Mouse (Mus musculus): ENCODE results near the gene Pnpla5. TPM values are rescaled to one million over a fixed set of nuclear protein-coding genes. Genes with fewer than 3 reads are reported as not detected.
"Not testable (repeated sequence)": the region's sequence is repeated elsewhere in the genome, so short reads cannot be mapped to it uniquely, and the experiment has no call there.

The Pnpla5 gene
- polyA plus RNA-seq, 1 experiment from 2014 or later = not detected

DNA sequence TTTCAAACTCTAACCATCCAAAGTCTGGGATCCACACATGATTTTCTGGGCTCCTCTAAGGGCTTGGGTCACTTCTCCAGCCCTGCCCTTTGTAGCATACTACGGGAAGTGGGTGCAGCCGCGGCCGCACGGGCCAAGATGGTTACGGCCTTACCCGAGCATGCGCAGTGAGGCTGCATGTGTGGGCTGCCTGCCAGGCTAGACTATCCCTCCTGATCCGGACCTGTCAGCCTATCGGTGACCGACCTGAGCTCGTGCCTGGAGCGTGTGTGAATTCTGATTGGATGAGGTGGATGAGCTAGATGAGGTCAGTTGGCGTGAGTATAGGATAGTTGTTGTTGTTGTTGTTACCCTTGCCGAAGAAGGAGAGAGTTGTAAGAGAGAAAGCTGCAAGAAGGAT, 25.4 kb downstream of the Pnpla5 start:
- not testable (repeated sequence) for H3K4me3 ChIP-seq (ENCODE audit: inconsistent target); H3K27ac ChIP-seq; H3K79me2 ChIP-seq (ENCODE audit: inconsistent target); H3K36me3 ChIP-seq (ENCODE audit: inconsistent target)
- 79% methylated on average over 15 of the region's 15 CpGs for WGBS (ENCODE audit: missing documents)

DNA sequence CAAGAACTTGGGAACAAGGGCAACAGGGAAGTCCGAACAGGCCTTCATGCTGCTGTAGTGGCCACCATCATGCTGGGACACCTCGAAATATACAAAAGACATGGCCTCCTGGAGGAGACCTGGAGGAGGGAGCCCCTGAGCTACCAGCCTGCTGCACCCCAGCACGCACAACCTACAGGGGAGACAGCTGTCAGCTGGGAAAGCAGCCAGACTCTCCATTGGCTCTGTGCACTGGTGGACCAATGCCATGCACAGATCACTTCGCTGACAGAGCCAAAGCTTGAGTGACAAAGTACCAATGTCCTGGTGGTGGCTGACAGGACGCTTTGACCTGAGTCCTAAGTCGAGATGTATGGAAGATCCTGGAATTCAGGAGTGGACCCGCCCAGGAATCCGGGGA, 26.9 kb downstream of the Pnpla5 start:
- Histone ChIP-seq H3K79me2 (ENCODE audit: inconsistent target) (no peaks in the 10 kb centered on the region), H3K27ac (no peak overlapping the region), H3K4me3 (ENCODE audit: inconsistent target) (no peak overlapping the region), H3K36me3 (ENCODE audit: inconsistent target) (no peaks in the 10 kb centered on the region)
- 97% methylated on average over 8 of the region's 8 CpGs for WGBS (ENCODE audit: missing documents)

DNA sequence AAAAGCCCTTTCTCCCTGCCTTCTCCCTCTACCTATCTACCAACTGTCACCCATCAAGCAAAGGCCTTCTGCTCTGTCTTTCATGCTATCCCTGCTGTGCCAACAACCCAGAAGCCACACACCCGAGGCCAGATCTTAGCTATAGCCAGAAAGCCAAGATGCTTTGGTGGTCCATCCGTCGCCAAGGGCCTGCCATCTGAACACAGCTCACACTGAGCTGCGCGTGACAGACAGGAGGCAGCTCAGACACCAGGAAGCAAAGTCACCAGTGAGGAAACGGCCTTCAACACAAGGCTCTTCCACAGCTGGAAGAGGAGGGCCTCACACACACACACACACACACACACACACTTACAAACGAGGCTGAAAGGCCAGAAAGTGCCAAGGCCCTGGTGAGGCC, 28.1 kb downstream of the Pnpla5 start:
- Histone ChIP-seq H3K4me3 (ENCODE audit: inconsistent target) (no peak overlapping the region), H3K79me2 (ENCODE audit: inconsistent target) (no peaks in the 10 kb centered on the region), H3K36me3 (ENCODE audit: inconsistent target) (no peaks in the 10 kb centered on the region), H3K27ac (no peak overlapping the region)
- WGBS (ENCODE audit: missing documents) = 53% methylated on average over 7 of the region's 7 CpGs

DNA sequence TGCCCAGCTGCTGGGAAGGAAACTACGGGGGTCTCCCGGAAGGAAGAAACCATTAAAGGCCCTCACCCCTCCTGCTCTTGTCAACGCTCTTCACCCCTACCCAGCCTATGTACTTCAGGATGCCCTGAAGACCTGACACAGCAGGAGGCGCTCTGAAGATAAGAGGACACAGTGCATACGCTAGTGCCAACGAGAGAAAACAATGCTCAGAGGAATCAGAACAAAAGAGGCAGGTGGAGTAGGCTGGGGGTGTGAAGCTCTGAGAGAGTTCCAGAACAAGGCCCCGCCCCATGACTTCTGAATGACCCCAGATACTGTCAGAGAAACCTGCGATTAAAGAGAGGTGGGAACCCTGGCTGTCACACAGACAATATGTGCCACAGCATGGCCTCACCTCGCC, 36.2 kb downstream of the Pnpla5 start:
- 54% methylated on average over 9 of the region's 9 CpGs for WGBS (ENCODE audit: missing documents)
- Histone ChIP-seq H3K27ac (no peak overlapping the region), H3K79me2 (ENCODE audit: inconsistent target) (no peaks in the 10 kb centered on the region), H3K36me3 (ENCODE audit: inconsistent target) (no peaks in the 10 kb centered on the region), H3K4me3 (ENCODE audit: inconsistent target) (no peak overlapping the region)

DNA sequence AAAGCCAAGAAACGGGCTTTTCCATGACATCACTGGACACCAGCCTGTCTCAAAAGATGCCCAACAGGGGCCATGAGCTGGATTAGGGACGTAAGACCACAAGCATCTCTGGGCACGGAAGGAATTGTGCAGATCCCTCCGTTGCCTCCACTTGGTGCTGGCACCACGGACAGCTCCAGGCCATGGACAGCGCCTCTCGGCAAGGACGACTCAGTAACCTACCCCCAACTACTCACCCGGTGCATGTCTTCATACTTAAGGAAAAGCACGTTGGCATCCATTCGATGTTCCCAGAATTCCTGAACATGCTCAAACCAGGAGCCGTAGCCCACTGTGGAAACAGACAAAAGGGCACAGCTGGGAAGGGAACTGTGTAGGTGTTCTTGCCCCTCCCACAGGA, 36.6 kb downstream of the Pnpla5 start:
- H3K79me2 ChIP-seq (ENCODE audit: inconsistent target) = no peaks in the 10 kb centered on the region
- no peaks in the 10 kb centered on the region for H3K36me3 ChIP-seq (ENCODE audit: inconsistent target)
- no peak overlapping the region for H3K4me3 ChIP-seq (ENCODE audit: inconsistent target)
- WGBS (ENCODE audit: missing documents) = 34% methylated on average over 12 of the region's 12 CpGs
- no peak overlapping the region for H3K27ac ChIP-seq

DNA sequence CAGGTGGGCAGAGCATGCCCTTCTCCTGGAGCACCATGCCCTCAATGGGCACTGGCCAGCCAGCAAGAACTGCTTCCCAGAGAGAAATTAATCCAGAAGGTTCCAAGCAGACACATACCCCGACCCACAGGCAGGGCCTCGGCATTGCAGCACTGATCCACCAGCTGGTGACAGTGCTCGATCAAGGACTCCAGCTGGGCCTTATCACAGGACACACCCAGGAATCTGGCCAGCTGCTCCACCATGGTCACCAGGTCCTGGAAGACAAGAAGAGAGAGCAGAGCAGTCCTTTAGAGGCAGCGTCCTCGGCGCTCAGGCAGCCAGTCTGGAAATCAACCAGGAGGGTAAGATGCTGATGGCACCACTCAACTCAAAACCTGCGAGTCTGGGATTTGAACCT, 42.9 kb downstream of the Pnpla5 start:
- Histone ChIP-seq H3K79me2 (ENCODE audit: inconsistent target) (no peaks in the 10 kb centered on the region), H3K27ac (no peak overlapping the region), H3K36me3 (ENCODE audit: inconsistent target) (no peaks in the 10 kb centered on the region), H3K4me3 (ENCODE audit: inconsistent target) (no peak overlapping the region)
- 82% methylated on average over 7 of the region's 7 CpGs for WGBS (ENCODE audit: missing documents)

DNA sequence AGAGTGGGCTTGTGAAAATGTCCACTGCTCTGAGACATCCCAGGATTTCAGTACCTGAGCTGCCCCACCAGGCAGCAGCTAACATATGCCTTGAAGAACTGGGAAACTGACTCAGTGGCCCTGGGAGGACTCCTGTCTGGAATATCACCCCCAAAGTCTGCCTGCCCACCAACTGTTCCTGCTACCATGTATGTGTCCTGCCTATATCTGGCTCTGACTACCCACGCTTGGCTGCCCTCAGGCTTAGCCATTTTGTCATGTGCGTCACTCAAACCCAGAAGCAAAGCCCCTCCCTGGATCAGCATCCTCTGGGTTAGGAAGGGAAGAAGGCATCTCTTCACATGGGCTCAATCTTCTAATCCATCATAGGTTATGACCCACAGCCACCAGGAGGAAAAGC, 43.5 kb downstream of the Pnpla5 start:
- no peak overlapping the region for H3K4me3 ChIP-seq (ENCODE audit: inconsistent target)
- H3K79me2 ChIP-seq (ENCODE audit: inconsistent target) = no peaks in the 10 kb centered on the region
- no peaks in the 10 kb centered on the region for H3K36me3 ChIP-seq (ENCODE audit: inconsistent target)
- H3K27ac ChIP-seq = no peak overlapping the region
- WGBS (ENCODE audit: missing documents) = 87% methylated on average over 2 of the region's 2 CpGs

DNA sequence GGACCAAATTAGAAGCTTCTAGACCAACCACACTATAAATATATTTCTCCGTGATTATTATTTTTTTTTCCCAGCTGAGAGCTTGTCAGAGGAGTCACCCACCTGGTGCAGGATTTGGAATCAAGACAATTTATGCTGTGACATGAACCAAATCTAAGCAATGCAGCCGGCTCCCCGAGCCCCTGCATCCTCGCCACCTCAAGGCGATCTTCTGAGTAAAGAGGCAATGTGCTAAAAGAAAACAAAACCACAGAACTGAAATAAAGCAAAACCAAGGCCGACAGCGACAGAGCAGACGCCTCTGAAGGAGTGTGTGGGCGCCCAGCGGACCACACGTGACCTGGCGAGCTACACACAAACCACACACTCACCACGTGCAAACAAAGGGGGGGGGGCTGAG, 44.3 kb downstream of the Pnpla5 start:
- 49% methylated on average over 13 of the region's 13 CpGs for WGBS (ENCODE audit: missing documents)

DNA sequence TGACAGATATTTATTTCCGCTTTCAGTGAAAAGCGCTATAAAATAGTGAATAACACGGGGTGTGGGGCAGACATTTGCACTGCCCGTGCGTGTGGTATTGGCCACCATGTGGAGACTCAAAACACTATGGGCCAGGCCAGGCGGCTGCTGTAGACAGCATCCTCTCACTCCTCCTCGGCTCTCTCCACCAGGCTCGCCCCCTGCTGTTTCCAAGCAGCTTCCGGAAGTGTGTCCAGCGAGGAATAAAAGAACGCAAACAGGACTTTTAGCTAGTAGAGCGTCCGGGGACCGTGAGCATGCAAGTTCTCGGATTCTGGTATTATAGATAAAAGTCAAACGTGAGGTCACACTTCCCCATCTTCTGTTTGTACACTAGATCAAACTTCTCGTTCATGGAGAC, 45.8 kb downstream of the Pnpla5 start:
- Histone ChIP-seq H3K79me2 (ENCODE audit: inconsistent target) (no peaks in the 10 kb centered on the region), H3K27ac (no peak overlapping the region)

More for the DNA sequence above, 44.3 kb downstream of the Pnpla5 start:
- Histone ChIP-seq H3K4me3 (ENCODE audit: inconsistent target) (no peak overlapping the region), H3K27ac (no peak overlapping the region), H3K79me2 (ENCODE audit: inconsistent target) (no peaks in the 10 kb centered on the region), H3K36me3 (ENCODE audit: inconsistent target) (no peaks in the 10 kb centered on the region)

DNA sequence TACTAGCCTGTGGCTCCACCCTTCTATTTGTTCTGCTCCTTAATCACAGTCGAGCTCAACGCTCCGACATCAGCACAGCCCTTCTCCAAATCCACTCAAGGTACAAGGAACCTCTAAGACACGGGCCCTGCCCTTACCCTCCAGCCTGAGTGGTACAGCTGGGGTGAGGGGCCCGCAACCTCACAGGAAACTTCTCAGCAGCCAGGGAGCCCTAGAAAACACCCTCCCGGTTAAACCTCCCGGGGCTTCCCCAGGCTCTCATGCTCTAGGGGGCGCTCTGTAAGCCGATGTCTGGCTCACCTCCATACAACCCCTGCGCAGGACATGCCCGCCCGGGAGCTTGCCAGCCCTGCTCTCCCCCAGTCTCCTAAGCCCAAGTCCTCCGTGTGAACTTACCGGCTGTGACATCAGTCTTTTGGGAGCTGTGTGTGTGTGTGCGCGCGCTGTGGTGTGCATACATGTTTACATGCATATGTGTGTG, 48.2 kb downstream of the Pnpla5 start:
- no peak overlapping the region for H3K27ac ChIP-seq
- no peaks in the 10 kb centered on the region for H3K36me3 ChIP-seq (ENCODE audit: inconsistent target)
- no peak overlapping the region for H3K4me3 ChIP-seq (ENCODE audit: inconsistent target)
- no peaks in the 10 kb centered on the region for H3K79me2 ChIP-seq (ENCODE audit: inconsistent target)
- 28% methylated on average over 17 of the region's 17 CpGs for WGBS (ENCODE audit: missing documents)

More for the DNA sequence above, 45.8 kb downstream of the Pnpla5 start:
- WGBS (ENCODE audit: missing documents) = 73% methylated on average over 17 of the region's 17 CpGs
- Histone ChIP-seq H3K36me3 (ENCODE audit: inconsistent target) (no peaks in the 10 kb centered on the region), H3K4me3 (ENCODE audit: inconsistent target) (no peak overlapping the region)

DNA sequence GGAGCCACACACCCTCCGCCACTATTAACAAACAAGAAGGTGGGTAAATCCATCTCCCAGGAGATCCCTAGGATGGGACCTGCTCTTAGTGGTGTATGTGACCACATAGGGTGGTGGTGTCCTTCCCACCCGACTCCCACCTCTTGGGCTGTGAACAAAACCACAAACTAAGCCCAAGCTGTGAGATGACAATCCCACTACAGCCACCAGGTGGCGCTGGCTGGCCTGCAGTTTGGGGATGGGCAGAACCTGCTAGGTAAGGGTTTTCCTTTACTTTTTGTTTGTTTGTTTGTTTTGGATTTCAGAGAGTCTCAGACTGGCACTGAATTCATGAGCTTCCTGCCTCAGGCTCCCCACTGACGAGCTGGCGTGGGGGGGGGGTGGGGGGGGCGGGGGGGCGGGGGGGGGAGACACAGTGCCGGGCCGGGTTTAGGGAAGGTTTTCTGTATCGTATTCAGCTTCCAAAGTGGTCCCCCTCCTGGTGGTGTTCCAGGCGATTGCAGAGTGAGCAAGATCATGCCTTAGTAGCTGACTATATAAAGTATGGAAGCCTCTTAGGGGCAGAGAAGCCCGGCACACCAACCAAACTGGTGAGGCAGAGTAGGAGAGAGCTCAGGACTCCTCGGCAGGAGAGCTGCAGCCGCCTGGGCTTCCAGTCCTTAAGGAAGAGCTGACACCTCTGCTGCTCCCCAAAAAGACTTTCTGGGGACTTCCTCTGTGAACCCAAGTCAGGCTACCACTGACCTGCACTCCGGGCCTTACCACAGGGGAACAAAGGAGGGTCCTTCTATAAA, 48.9 kb downstream of the Pnpla5 start:
- WGBS (ENCODE audit: missing documents) = 13% methylated on average over 7 of the region's 15 CpGs
- no peaks in the 10 kb centered on the region for H3K36me3 ChIP-seq (ENCODE audit: inconsistent target)
- no peak overlapping the region for H3K27ac ChIP-seq
- no peak overlapping the region for H3K4me3 ChIP-seq (ENCODE audit: inconsistent target)
- H3K79me2 ChIP-seq (ENCODE audit: inconsistent target) = no peaks in the 10 kb centered on the region

DNA sequence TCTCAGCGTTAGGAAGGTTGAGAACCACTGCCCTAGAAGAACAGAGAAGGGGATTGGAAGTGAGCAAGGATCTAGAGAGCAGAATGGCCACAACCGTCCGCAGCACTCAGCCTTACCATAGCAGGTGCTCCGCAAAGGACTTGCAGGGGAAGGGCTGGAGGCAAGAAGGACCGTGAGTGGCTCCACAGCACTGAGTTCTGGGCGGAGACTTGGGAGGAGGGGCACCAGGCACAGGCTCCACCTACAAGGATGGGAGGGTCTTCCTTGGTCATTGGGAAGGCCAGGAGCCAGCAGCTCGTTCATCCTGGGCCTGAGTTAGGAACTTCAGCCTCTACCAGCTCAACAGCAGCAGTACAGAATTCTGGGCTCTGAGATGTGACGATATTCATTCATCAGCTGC, 49.9 kb downstream of the Pnpla5 start:
- Histone ChIP-seq H3K36me3 (ENCODE audit: inconsistent target) (no peaks in the 10 kb centered on the region), H3K79me2 (ENCODE audit: inconsistent target) (no peaks in the 10 kb centered on the region), H3K4me3 (ENCODE audit: inconsistent target) (no peak overlapping the region), H3K27ac (no peak overlapping the region)
- 39% methylated on average over 8 of the region's 8 CpGs for WGBS (ENCODE audit: missing documents)

DNA sequence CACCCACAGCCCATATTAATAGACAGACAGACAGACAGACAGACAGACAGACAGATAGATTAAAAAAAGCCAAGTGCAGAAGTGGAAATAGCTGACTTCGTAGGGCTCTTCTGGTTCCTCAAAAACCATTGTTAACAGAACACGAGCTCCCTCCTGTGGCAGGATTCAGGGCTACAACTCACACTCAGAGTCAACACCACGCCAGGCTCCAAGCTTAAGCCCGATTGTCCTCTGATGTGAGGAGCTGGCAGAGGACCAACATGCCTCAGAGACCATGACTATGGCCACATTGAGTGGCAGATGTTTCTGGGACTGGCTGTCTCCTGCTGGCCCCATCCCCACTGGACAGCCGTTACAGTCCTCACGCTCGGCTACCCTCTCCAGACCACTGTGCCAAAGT, 50.7 kb downstream of the Pnpla5 start:
- WGBS (ENCODE audit: missing documents) = 31% methylated on average over 7 of the region's 7 CpGs
- Histone ChIP-seq H3K36me3 (ENCODE audit: inconsistent target) (no peaks in the 10 kb centered on the region), H3K27ac (no peak overlapping the region), H3K79me2 (ENCODE audit: inconsistent target) (no peaks in the 10 kb centered on the region), H3K4me3 (ENCODE audit: inconsistent target) (no peak overlapping the region)

DNA sequence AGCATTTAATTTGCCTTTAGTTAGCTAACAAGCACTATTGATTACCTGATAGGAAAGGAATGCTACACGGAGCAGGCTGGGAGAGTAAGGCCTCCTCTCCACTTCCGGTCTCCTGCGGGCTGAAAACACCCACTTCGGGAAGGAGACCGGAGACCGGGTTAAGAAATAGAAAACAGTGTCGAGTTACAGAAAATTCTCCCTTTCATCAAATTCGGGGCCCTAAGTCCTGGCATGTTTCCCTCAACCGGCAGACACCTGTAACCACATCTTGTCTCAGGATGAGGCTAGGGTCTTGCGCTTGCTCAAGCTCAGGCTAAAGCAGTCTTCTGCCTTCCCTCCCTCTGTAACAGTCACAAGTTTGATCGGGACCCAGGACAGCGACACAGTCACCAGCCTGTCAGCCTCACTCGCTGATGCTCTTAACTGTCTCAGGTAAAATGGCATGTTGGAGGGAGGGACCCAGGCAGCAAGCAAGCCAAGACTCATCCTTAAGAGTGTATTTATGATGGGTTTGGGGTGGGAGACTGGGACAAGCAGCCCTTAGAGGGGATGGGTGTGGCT, 52.8 kb downstream of the Pnpla5 start:
- no peak overlapping the region for H3K27ac ChIP-seq
- no peaks in the 10 kb centered on the region for H3K36me3 ChIP-seq (ENCODE audit: inconsistent target)
- H3K4me3 ChIP-seq (ENCODE audit: inconsistent target) = no peak overlapping the region
- H3K79me2 ChIP-seq (ENCODE audit: inconsistent target) = no peaks in the 10 kb centered on the region
- 4% methylated on average over 13 of the region's 13 CpGs for WGBS (ENCODE audit: missing documents)

DNA sequence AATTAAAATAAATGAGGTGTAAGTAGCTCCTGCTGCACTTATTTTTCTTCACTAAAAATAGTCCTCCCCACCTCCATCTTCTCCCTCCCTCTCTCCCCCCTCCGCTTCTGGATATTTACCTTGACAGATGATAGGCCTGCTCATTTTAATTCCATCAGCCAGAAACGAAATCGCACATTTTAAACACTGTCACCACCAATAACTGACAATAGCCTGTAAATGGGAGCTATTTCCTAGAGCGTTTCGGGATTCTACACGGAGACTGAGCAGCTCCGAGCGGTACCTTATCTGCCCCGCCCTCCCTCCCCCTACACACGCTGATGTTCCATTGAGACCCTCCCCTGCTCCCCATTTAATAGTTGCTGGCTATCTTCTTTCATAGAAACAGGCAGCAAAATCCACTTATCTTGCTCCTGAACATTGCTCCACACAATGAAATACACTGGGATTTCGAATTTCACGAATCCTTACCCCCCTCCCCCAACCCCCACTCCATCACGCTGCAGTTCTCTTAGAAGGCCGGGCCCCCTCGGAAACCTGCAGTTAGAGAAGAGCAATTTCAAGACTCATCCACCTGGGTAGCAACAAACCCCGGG, 53.4 kb downstream of the Pnpla5 start:
- 14% methylated on average over 13 of the region's 16 CpGs for WGBS (ENCODE audit: missing documents)
- Histone ChIP-seq H3K79me2 (ENCODE audit: inconsistent target) (no peaks in the 10 kb centered on the region), H3K27ac (no peak overlapping the region), H3K4me3 (ENCODE audit: inconsistent target) (no peak overlapping the region), H3K36me3 (ENCODE audit: inconsistent target) (no peaks in the 10 kb centered on the region)

Data from macrophage (primary cell).